Mouse (Mus musculus): ENCODE measurements around the gene Sf3b1. TPM values are rescaled to one million over a fixed set of nuclear protein-coding genes. Genes with fewer than 3 reads are reported as not detected.
A peak's percentile ranks its signal among the peaks of the same experiment; 100 is the strongest.

Sf3b1 gene
- total and polyA plus RNA-seq, 3 experiments = 111 to 167 (median 118) TPM

DNA sequence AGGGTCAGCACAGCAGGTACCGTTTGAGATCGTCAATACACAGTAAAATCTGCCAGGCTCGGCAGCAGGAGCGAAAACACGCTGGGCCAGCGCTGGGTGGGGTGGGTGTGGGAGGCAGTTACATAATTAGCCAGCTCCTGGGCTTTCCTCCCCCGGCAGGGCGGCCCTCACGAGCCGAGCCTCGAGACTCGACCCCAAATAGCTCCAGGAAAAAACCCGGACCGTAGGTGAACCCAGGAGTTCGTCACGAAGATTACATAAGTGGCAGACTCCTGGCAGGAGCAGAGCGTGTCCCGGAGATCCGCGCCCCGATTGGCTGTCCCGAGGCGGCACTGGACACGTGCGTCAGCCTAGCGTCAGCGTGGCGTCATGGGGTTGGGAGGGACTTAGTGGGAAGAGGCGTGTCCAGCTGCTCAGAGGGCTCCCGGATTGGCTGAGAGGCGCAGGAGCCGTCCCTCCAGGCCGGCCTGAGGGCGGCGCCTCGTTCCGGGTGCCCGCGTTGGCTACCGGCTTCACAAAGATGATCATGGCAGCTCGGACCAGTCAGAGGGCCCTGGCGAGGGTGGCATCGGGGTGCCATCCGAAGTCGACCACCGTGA lies 25.2 kb upstream of the Sf3b1 start, which contains the start of gene Coq10b (continued):
- TF ChIP-seq MYC (IDR thresholded peaks at IDR 0.05; ENCODE audit: low read depth, low read length) (peak; percentile 74; the same call in 1 of the 2 replicates), ELF1 (IDR thresholded peaks at IDR 0.05; ENCODE audit: low read depth, low read length) (peak; percentile 61; the same call in 1 of the 2 replicates), MXI1 (IDR thresholded peaks at IDR 0.05; ENCODE audit: low read depth, low read length) (peak; percentile 89), ETS1 (IDR thresholded peaks at IDR 0.05; ENCODE audit: low read depth, low read length) (peak; percentile 15; the same call in 1 of the 2 replicates), TAL1 (IDR thresholded peaks at IDR 0.05; ENCODE audit: low read length) (no peak), JUND (IDR thresholded peaks at IDR 0.05; ENCODE audit: low read depth, low read length) (no peak), GABPA (IDR thresholded peaks at IDR 0.05; ENCODE audit: low read depth, low read length) (no peak), BHLHE40 (IDR thresholded peaks at IDR 0.05; ENCODE audit: borderline replicate concordance, low read depth, low read length) (peak; percentile 67; the same call in 1 of the 2 replicates), NELFE (IDR thresholded peaks at IDR 0.05; ENCODE audit: low read depth, low read length) (peak; percentile 75), ZKSCAN1 (IDR thresholded peaks at IDR 0.05; ENCODE audit: low read depth, low read length) (no peak), EP300 (IDR thresholded peaks at IDR 0.05; ENCODE audit: low read depth in 1 of 2, low read length in 2 of 2) (no peak)

DNA sequence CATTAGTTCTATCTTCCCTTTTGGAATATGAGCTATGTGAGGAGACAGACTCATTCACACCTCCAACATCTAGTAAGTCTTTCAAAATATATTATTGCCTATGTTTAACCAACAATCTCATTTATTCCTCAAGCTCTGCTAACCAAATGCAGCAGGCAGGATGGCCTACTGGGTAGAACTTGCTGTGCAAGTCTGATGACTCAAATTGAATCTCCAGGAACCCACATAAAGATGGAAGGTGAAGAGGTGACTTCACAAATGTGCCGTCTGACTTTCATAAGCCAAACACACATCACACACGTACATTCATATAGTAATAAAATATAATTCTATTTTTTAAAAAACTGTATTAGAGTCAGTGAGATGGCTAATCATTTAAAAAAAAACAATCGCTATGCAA lies 24.4 kb upstream of the Sf3b1 start:
- peak overlapping the region; percentile 62 to 86; a peak in 3 of 4 replicates for H3K4me3 ChIP-seq (ENCODE audit: control insufficient read depth in 1 of 2, insufficient read depth in 1 of 2, low read depth in 2 of 2, low read length in 2 of 2)
- peaks cover 11 to 16% of the 10 kb centered on the region in 2 experiments for H3K4me1 ChIP-seq (ENCODE audit: control insufficient read depth in 1 of 2, insufficient read depth in 2 of 2, low read length in 2 of 2)

More for the DNA sequence above, 24.4 kb upstream of the Sf3b1 start:
- Histone ChIP-seq H3K9me3 (replicated peaks; ENCODE audit: insufficient read depth, low read length) (no peaks in the 10 kb centered on the region), H3K9ac (ENCODE audit: control insufficient read depth, low read depth, low read length, poor library complexity, severe bottlenecking) (peak overlapping the region; percentile 74), H3K79me2 (ENCODE audit: control insufficient read depth, insufficient read depth, low read length, poor library complexity) (peaks cover 14% of the 10 kb centered on the region), H3K27me3 (ENCODE audit: control insufficient read depth in 1 of 2, insufficient read depth in 2 of 2, low read length in 2 of 2) (no peaks in the 10 kb centered on the region), H3K36me3 (ENCODE audit: control insufficient read depth in 1 of 2, insufficient read depth in 2 of 2, low read length in 2 of 2) (peaks cover 0 to 27% of the 10 kb centered on the region in 2 experiments; a peak in 2 of 4 replicates), H3K27ac (ENCODE audit: control insufficient read depth, low read depth, low read length) (no peak overlapping the region)
- TF ChIP-seq TCF12 (IDR thresholded peaks at IDR 0.05; ENCODE audit: low read depth, low read length) = no peak
- TF ChIP-seq MEF2A (IDR thresholded peaks at IDR 0.05; ENCODE audit: extremely low read depth, insufficient replicate concordance, low read depth, low read length, poor library complexity, severe bottlenecking) = no peak
- no peak for TF ChIP-seq MAZ (IDR thresholded peaks at IDR 0.05; ENCODE audit: low read depth, low read length)
- TF ChIP-seq TBP (IDR thresholded peaks at IDR 0.05; ENCODE audit: low read depth, low read length) = no peak
- TF ChIP-seq CTCF (IDR thresholded peaks at IDR 0.05 in 2 of 3, conservative IDR thresholded peaks at IDR 0.05 in 1 of 3; ENCODE audit: control insufficient read depth in 1 of 3, insufficient read depth in 1 of 3, low read depth in 2 of 3, low read length in 3 of 3, poor library complexity in 1 of 3, severe bottlenecking in 1 of 3) = no peak
- no peak for TF ChIP-seq RCOR1 (IDR thresholded peaks at IDR 0.05; ENCODE audit: low read depth, low read length)
- TF ChIP-seq ZC3H11A (IDR thresholded peaks at IDR 0.05; ENCODE audit: low read depth, low read length) = no peak
- TF ChIP-seq USF1 (IDR thresholded peaks at IDR 0.05; ENCODE audit: low read depth, low read length) = no peak
- TF ChIP-seq ELF1 (IDR thresholded peaks at IDR 0.05; ENCODE audit: low read depth, low read length) = no peak
- no peak for TF ChIP-seq MYC (IDR thresholded peaks at IDR 0.05; ENCODE audit: low read depth, low read length)
- no peak for TF ChIP-seq ZKSCAN1 (IDR thresholded peaks at IDR 0.05; ENCODE audit: low read depth, low read length)
- TF ChIP-seq ZMIZ1 (IDR thresholded peaks at IDR 0.05; ENCODE audit: low read depth, low read length) = no peak
- no peak for TF ChIP-seq UBTF (IDR thresholded peaks at IDR 0.05; ENCODE audit: borderline replicate concordance, insufficient read depth, low read depth, low read length)
- no peak for TF ChIP-seq MAFK (IDR thresholded peaks at IDR 0.05; ENCODE audit: borderline replicate concordance, low read depth, low read length)
- no peak for TF ChIP-seq SMC3 (IDR thresholded peaks at IDR 0.05; ENCODE audit: low read depth, low read length)
- no peak for TF ChIP-seq SIN3A (IDR thresholded peaks at IDR 0.05; ENCODE audit: low read length)
- no peak for TF ChIP-seq USF2 (IDR thresholded peaks at IDR 0.05; ENCODE audit: borderline replicate concordance in 1 of 2, insufficient read depth in 1 of 2, low read depth in 1 of 2, low read length in 2 of 2)
- TF ChIP-seq HCFC1 (IDR thresholded peaks at IDR 0.05; ENCODE audit: low read depth, low read length) = no peak
- no peak for DNase-seq (ENCODE audit: low read depth, low spot score)

All from MEL (cell line).